Mouse (Mus musculus) heart, postnatal 0 days (tissue): Measurements from ENCODE around the gene Pam16. TPM values are rescaled to one million over a fixed set of nuclear protein-coding genes. Genes with fewer than 3 reads are reported as not detected.

Experiments
- ATAC-seq: fragments of 200-750 bp; cut with Nextera tagmentation; 2 replicates; pipeline ENCODE4 v1.8.0; 2017; ENCODE audit warnings: low read depth, moderate number of reproducible peaks, moderate library complexity; ENCODE audit not compliant: insufficient read depth
- DNase-seq: peaks from one replicate; pipeline ENCODE4 v3.0.0-alpha.2; 2016; ENCODE audit warnings: low spot score
- H3K27ac ChIP-seq: fragments of 300-500 bp; sonication (generic); 2 replicates; pipeline ENCODE4 v1.5.1; 2014; ENCODE audit warnings: low read depth, mild to moderate bottlenecking
- H3K27me3 ChIP-seq: fragments of 300-500 bp; sonication (generic); 2 replicates; pipeline ENCODE4 v1.6.1; 2014; ENCODE audit warnings: low read length, mixed read lengths; ENCODE audit not compliant: control insufficient read depth, insufficient read depth
- H3K36me3 ChIP-seq: fragments of 300-500 bp; sonication (generic); replicated peaks from 2 replicates; pipeline ENCODE4 v1.6.1; 2014; ENCODE audit warnings: low read length, mixed read lengths; ENCODE audit not compliant: control insufficient read depth, insufficient read depth
- H3K4me1 ChIP-seq: fragments of 300-500 bp; sonication (generic); 2 replicates; pipeline ENCODE4 v1.6.1; 2014; ENCODE audit warnings: antibody characterized with exemption; ENCODE audit not compliant: control insufficient read depth, insufficient read depth
- H3K4me2 ChIP-seq: fragments of 300-500 bp; sonication (generic); 2 replicates; pipeline ENCODE4 v1.6.1; 2014; ENCODE audit warnings: low read depth, mild to moderate bottlenecking, low read length, moderate library complexity
- H3K4me3 ChIP-seq: fragments of 300-500 bp; sonication (generic); 2 replicates; pipeline ENCODE4 v1.5.1; 2014; ENCODE audit warnings: low read depth, low read length
- H3K9ac ChIP-seq: fragments of 300-500 bp; sonication (generic); replicated peaks from 2 replicates; pipeline ENCODE4 v1.6.1; 2014; ENCODE audit warnings: low read depth, low read length, mixed read lengths
- H3K9me3 ChIP-seq: fragments of 300-500 bp; sonication (generic); replicated peaks from 2 replicates; pipeline ENCODE4 v1.6.1; 2016; ENCODE audit warnings: low read length; ENCODE audit not compliant: control insufficient read depth
- CTCF ChIP-seq: IDR thresholded peaks from 2 replicates; pipeline ENCODE4 v1.5.1; 2016; ENCODE audit warnings: antibody characterized with exemption, control low read depth, low read depth
- EP300 ChIP-seq: IDR thresholded peaks from 2 replicates; pipeline ENCODE4 v1.6.1; 2016; ENCODE audit warnings: antibody characterized with exemption, low read depth
- WGBS: fragments of 180-500 bp; shearing (Covaris S2); extraction: QIAGEN DNeasy Blood & Tissue Kit; methylation state at CpG from one replicate; pipeline ENCODE4 v1.1.7; 2014; 5-methylcytosine and 5-hydroxymethylcytosine counted together
- polyA plus RNA-seq: library from polyadenylated mRNA; unstranded; fragments of >200 nt; fragmentation: Nextera tagmentation; extraction: Ambion mirVana; gene quantifications from 2 replicates; pipeline ENCODE4 v1.2.1, GENCODE M21; 2015
- total RNA-seq: library from RNA; depleted of rRNA; stranded (reverse); fragments of >200 nt; gene quantifications from 2 replicates; pipeline ENCODE4 v1.2.3, GENCODE M21; 2014; ENCODE audit warnings: low replicate concordance

Pam16 gene
- total and polyA plus RNA-seq, 2 experiments from 2014 or later = 74.9 to 172 TPM

- no peaks in the 10 kb centered on the region for H3K9me3 ChIP-seq
- peak overlapping the region; percentile 88 for H3K4me3 ChIP-seq
- peaks cover 15% of the 10 kb centered on the region for H3K4me1 ChIP-seq
- peaks cover 6% of the 10 kb centered on the region for H3K36me3 ChIP-seq
- WGBS = 18% methylated on average over 9 of the region's 9 CpGs
- peak overlapping the region; percentile 69 for H3K4me2 ChIP-seq
- H3K27me3 ChIP-seq = no peaks in the 10 kb centered on the region
- no peak for ATAC-seq
- TF ChIP-seq CTCF = no peak
- TF ChIP-seq EP300 = no peak
- peak overlapping the region; percentile 89 for H3K27ac ChIP-seq
- no peak for DNase-seq
- peak overlapping the region; percentile 92 for H3K9ac ChIP-seq
Measured at GRCm38 (mm10) chr16:4624074-4624473, 714 bp downstream of the Pam16 start.

- TF ChIP-seq CTCF (no peak), EP300 (no peak)
- Histone ChIP-seq H3K4me1 (peaks cover 7% of the 10 kb centered on the region; the same call in 1 of the 2 replicates), H3K4me2 (no peak overlapping the region), H3K36me3 (peaks cover 50% of the 10 kb centered on the region), H3K4me3 (no peak overlapping the region), H3K9ac (no peak overlapping the region), H3K27me3 (no peaks in the 10 kb centered on the region), H3K27ac (no peak overlapping the region), H3K9me3 (no peaks in the 10 kb centered on the region)
- 78% methylated on average over 4 of the region's 4 CpGs for WGBS
- no peak for ATAC-seq
- DNase-seq = no peak
Measured at GRCm38 (mm10) chr16:4616829-4617228, 8.0 kb downstream of the Pam16 start.

GRCm38 (mm10) chr16:4615297-4615696, 9.5 kb downstream of the Pam16 start:
- DNase-seq = no peak
- Histone ChIP-seq H3K4me2 (no peak overlapping the region), H3K4me1 (peaks cover 7% of the 10 kb centered on the region; the same call in 1 of the 2 replicates), H3K36me3 (peaks cover 64% of the 10 kb centered on the region), H3K9me3 (no peaks in the 10 kb centered on the region), H3K9ac (no peak overlapping the region), H3K4me3 (no peak overlapping the region), H3K27ac (no peak overlapping the region), H3K27me3 (no peaks in the 10 kb centered on the region)
- no peak for ATAC-seq
- 84% methylated on average over 1 of the region's 1 CpGs for WGBS
- no peak for TF ChIP-seq EP300
- TF ChIP-seq CTCF = no peak

- Histone ChIP-seq H3K27ac (no peak overlapping the region), H3K4me1 (0 out of 2 replicates have a peak, but pooled peaks cover under 1% of the 10 kb centered on the region), H3K36me3 (peaks cover 67% of the 10 kb centered on the region), H3K27me3 (no peaks in the 10 kb centered on the region), H3K4me2 (no peak overlapping the region), H3K4me3 (no peak overlapping the region), H3K9ac (no peak overlapping the region; the same call in 1 of the 2 replicates), H3K9me3 (no peaks in the 10 kb centered on the region)
- ATAC-seq (no peak), DNase-seq (no peak)
- TF ChIP-seq EP300 (no peak), CTCF (no peak)
- WGBS = 84% methylated on average over 3 of the region's 3 CpGs
Measured at GRCm38 (mm10) chr16:4614639-4615038, 10.1 kb downstream of the Pam16 start.

- no peak overlapping the region for H3K9ac ChIP-seq
- H3K4me2 ChIP-seq = no peak overlapping the region
- no peak for DNase-seq
- H3K27me3 ChIP-seq = no peaks in the 10 kb centered on the region
- no peak overlapping the region for H3K27ac ChIP-seq
- H3K4me3 ChIP-seq = no peak overlapping the region
- H3K9me3 ChIP-seq = no peaks in the 10 kb centered on the region
- 85% methylated on average over 9 of the region's 9 CpGs for WGBS
- TF ChIP-seq CTCF (no peak), EP300 (no peak)
- ATAC-seq = 0 out of 2 replicates have a peak, but pooled peaks have one; percentile 30
- H3K4me1 ChIP-seq = no peaks in the 10 kb centered on the region
- peaks cover 72% of the 10 kb centered on the region for H3K36me3 ChIP-seq
Measured at GRCm38 (mm10) chr16:4613736-4614135, 11.1 kb downstream of the Pam16 start.

- Histone ChIP-seq H3K36me3 (peaks cover 72% of the 10 kb centered on the region), H3K9ac (no peak overlapping the region), H3K4me3 (no peak overlapping the region), H3K9me3 (no peaks in the 10 kb centered on the region), H3K4me1 (peaks cover 11% of the 10 kb centered on the region), H3K27me3 (no peaks in the 10 kb centered on the region), H3K27ac (no peak overlapping the region), H3K4me2 (no peak overlapping the region)
- ATAC-seq (no peak), DNase-seq (no peak)
- TF ChIP-seq EP300 (no peak), CTCF (0 out of 2 replicates have a peak, but pooled peaks have one; percentile 0)
- 88% methylated on average over 7 of the region's 7 CpGs for WGBS
Measured at GRCm38 (mm10) chr16:4611676-4612075, 13.1 kb downstream of the Pam16 start.
